Mouse (Mus musculus) MEL (cell line): ENCODE measurements at regions not wholly inside any gene's neighbourhood (a gene's known extent, or its start where the extent isn't known, plus 50 kb on each side); places are given as distances from the start of the nearest gene placed in this dataset.

ENCODE experiments used
- DNase-seq: peaks from one replicate; pipeline ENCODE4 v3.0.0; 2011; ENCODE audit warnings: low read depth, low spot score
- H3K27ac ChIP-seq: 2 replicates; pipeline ENCODE4 v1.5.1; 2012; ENCODE audit warnings: low read depth, mild to moderate bottlenecking, control low read depth, low read length, moderate library complexity; ENCODE audit not compliant: control insufficient read depth
- H3K27me3 ChIP-seq, 2 experiments: fragments of 150-350 bp in 1 of 2; sonication (generic) in 1 of 2; 2 replicates each; pipeline ENCODE4 v1.6.1; 2012; ENCODE audit warnings: low read length in 2 of 2, mild to moderate bottlenecking in 2 of 2, improper control_type of control experiment in 1 of 2, moderate library complexity in 1 of 2; ENCODE audit not compliant: insufficient read depth in 2 of 2, control insufficient read depth in 1 of 2
- H3K36me3 ChIP-seq, 2 experiments: 2 replicates each; pipeline ENCODE4 v1.6.1; 2012 to 2014; ENCODE audit warnings: low read length in 2 of 2, improper control_type of control experiment in 1 of 2, inconsistent platforms in 1 of 2, mild to moderate bottlenecking in 1 of 2; ENCODE audit not compliant: insufficient read depth in 2 of 2, control insufficient read depth in 1 of 2
- H3K4me1 ChIP-seq, 2 experiments: fragments of 150-350 bp in 1 of 2; sonication (generic) in 1 of 2; 2 replicates each; pipeline ENCODE4 v1.6.1; 2012; ENCODE audit warnings: low read length in 2 of 2, improper control_type of control experiment in 1 of 2, mild to moderate bottlenecking in 1 of 2; ENCODE audit not compliant: insufficient read depth in 2 of 2, control insufficient read depth in 1 of 2
- H3K4me3 ChIP-seq, 2 experiments: fragments of 150-350 bp in 1 of 2; sonication (generic) in 1 of 2; 2 replicates each; pipeline ENCODE4 v1.5.1; 2012; ENCODE audit warnings: low read depth in 2 of 2, low read length in 2 of 2, mild to moderate bottlenecking in 2 of 2, moderate library complexity in 2 of 2, control low read depth in 1 of 2, improper control_type of control experiment in 1 of 2; ENCODE audit not compliant: control insufficient read depth in 1 of 2, insufficient read depth in 1 of 2
- H3K79me2 ChIP-seq: 2 replicates; pipeline ENCODE4 v1.6.1; 2012; ENCODE audit warnings: mild to moderate bottlenecking, low read length, moderate library complexity; ENCODE audit not compliant: control insufficient read depth, poor library complexity, insufficient read depth
- H3K9ac ChIP-seq: 2 replicates; pipeline ENCODE4 v1.6.1; 2012; ENCODE audit warnings: low read depth, mild to moderate bottlenecking, control low read depth, low read length, moderate library complexity; ENCODE audit not compliant: control insufficient read depth, poor library complexity, severe bottlenecking
- H3K9me3 ChIP-seq: fragments of 150-350 bp; sonication (generic); replicated peaks from 2 replicates; pipeline ENCODE4 v1.6.1; 2012; ENCODE audit warnings: mild to moderate bottlenecking, low read length, improper control_type of control experiment, moderate library complexity; ENCODE audit not compliant: insufficient read depth
- BHLHE40 ChIP-seq: IDR thresholded peaks from 2 replicates; pipeline ENCODE4 v1.6.1; 2012; ENCODE audit warnings: low read depth, mild to moderate bottlenecking, inconsistent platforms, low read length, improper control_type of control experiment, borderline replicate concordance
- CHD2 ChIP-seq: IDR thresholded peaks from 2 replicates; pipeline ENCODE4 v1.6.1; 2011; ENCODE audit warnings: low read length, improper control_type of control experiment
- ETS1 ChIP-seq: IDR thresholded peaks from 2 replicates; pipeline ENCODE4 v1.6.1; 2012; ENCODE audit warnings: low read depth, mild to moderate bottlenecking, inconsistent platforms, low read length, improper control_type of control experiment, moderate library complexity
- GABPA ChIP-seq: IDR thresholded peaks from 2 replicates; pipeline ENCODE4 v1.6.1; 2012; ENCODE audit warnings: low read depth, mild to moderate bottlenecking, inconsistent platforms, low read length, improper control_type of control experiment, moderate library complexity
- MYB ChIP-seq: IDR thresholded peaks from 2 replicates; pipeline ENCODE4 v1.6.1; 2011; ENCODE audit warnings: mild to moderate bottlenecking, low read depth, low read length, improper control_type of control experiment
- POLR2AphosphoS2 ChIP-seq: IDR thresholded peaks from 2 replicates; pipeline ENCODE4 v1.6.1; 2011; ENCODE audit warnings: low read length, improper control_type of control experiment
- POLR2AphosphoS5 ChIP-seq: IDR thresholded peaks from 2 replicates; pipeline ENCODE4 v1.6.1; 2012; ENCODE audit warnings: low read depth, borderline replicate concordance, mild to moderate bottlenecking, inconsistent platforms, low read length, moderate library complexity, mixed read lengths
- RAD21 ChIP-seq: IDR thresholded peaks from 2 replicates; pipeline ENCODE4 v1.6.1; 2011; ENCODE audit warnings: mild to moderate bottlenecking, low read depth, low read length, improper control_type of control experiment
- RCOR1 ChIP-seq: IDR thresholded peaks from 2 replicates; pipeline ENCODE4 v1.6.1; 2012; ENCODE audit warnings: low read depth, mild to moderate bottlenecking, inconsistent platforms, low read length, improper control_type of control experiment
- TBP ChIP-seq: IDR thresholded peaks from 2 replicates; pipeline ENCODE4 v1.8.0; 2011; ENCODE audit warnings: low read depth, low read length, improper control_type of control experiment
- TCF12 ChIP-seq: IDR thresholded peaks from 2 replicates; pipeline ENCODE4 v1.6.1; 2014; ENCODE audit warnings: low read depth, mild to moderate bottlenecking, inconsistent platforms, low read length, improper control_type of control experiment, moderate library complexity
- UBTF ChIP-seq: IDR thresholded peaks from 2 replicates; pipeline ENCODE4 v1.6.1; 2012; ENCODE audit warnings: low read depth, mild to moderate bottlenecking, inconsistent platforms, low read length, improper control_type of control experiment, moderate library complexity, borderline replicate concordance; ENCODE audit not compliant: insufficient read depth
- USF2 ChIP-seq, 2 experiments: IDR thresholded peaks; 2 replicates each; pipeline ENCODE4 v1.6.1; 2011 to 2012; ENCODE audit warnings: improper control_type of control experiment in 2 of 2, low read length in 2 of 2, borderline replicate concordance in 1 of 2, inconsistent platforms in 1 of 2, low read depth in 1 of 2, mild to moderate bottlenecking in 1 of 2; ENCODE audit not compliant: insufficient read depth in 1 of 2
- ZKSCAN1 ChIP-seq: IDR thresholded peaks from 2 replicates; pipeline ENCODE4 v1.6.1; 2012; ENCODE audit warnings: low read depth, mild to moderate bottlenecking, inconsistent platforms, low read length, improper control_type of control experiment, moderate library complexity
- ZMIZ1 ChIP-seq: IDR thresholded peaks from 2 replicates; pipeline ENCODE4 v1.6.1; 2012; ENCODE audit warnings: low read depth, mild to moderate bottlenecking, inconsistent platforms, low read length, improper control_type of control experiment, moderate library complexity

- Histone ChIP-seq H3K9ac (no peak overlapping the region), H3K4me1 (no peaks in the 10 kb centered on the region), H3K36me3 (no peaks in the 10 kb centered on the region), H3K27ac (no peak overlapping the region), H3K9me3 (no peaks in the 10 kb centered on the region), H3K27me3 (no peaks in the 10 kb centered on the region), H3K79me2 (no peaks in the 10 kb centered on the region), H3K4me3 (no peak overlapping the region)
- TF ChIP-seq ZMIZ1 = no peak
- no peak for TF ChIP-seq UBTF
- DNase-seq = no peak
These were observed 312.7 kb downstream of the Bcl11a start for GRCm38 (mm10) chr11:24390578-24390977.

- TF ChIP-seq POLR2AphosphoS5 (no peak), USF2 (IDR thresholded peaks at IDR 0.05; ENCODE audit: borderline replicate concordance in 1 of 2, insufficient read depth in 1 of 2, low read depth in 1 of 2, low read length in 2 of 2) (no peak), ETS1 (no peak), TCF12 (no peak), RCOR1 (no peak), MYB (no peak)
- no peak overlapping the region for H3K27ac ChIP-seq
- no peak for DNase-seq
- no peaks in the 10 kb centered on the region for H3K27me3 ChIP-seq
- H3K79me2 ChIP-seq = no peaks in the 10 kb centered on the region
- H3K36me3 ChIP-seq = no peaks in the 10 kb centered on the region
- H3K4me1 ChIP-seq = no peaks in the 10 kb centered on the region
- no peak overlapping the region for H3K9ac ChIP-seq
- no peak overlapping the region for H3K4me3 ChIP-seq
- no peaks in the 10 kb centered on the region for H3K9me3 ChIP-seq
These were observed 313.5 kb downstream of the Bcl11a start for GRCm38 (mm10) chr11:24391385-24391784.

- TF ChIP-seq CHD2 (no peak), MYB (no peak), GABPA (no peak), POLR2AphosphoS2 (no peak), TBP (no peak), RAD21 (no peak), ZKSCAN1 (no peak), BHLHE40 (no peak), TCF12 (no peak)
- no peak overlapping the region for H3K9ac ChIP-seq
- no peaks in the 10 kb centered on the region for H3K4me1 ChIP-seq
- no peaks in the 10 kb centered on the region for H3K9me3 ChIP-seq
- H3K4me3 ChIP-seq = no peak overlapping the region
- no peaks in the 10 kb centered on the region for H3K79me2 ChIP-seq
- no peaks in the 10 kb centered on the region for H3K27me3 ChIP-seq
- no peak for DNase-seq
- H3K27ac ChIP-seq = no peak overlapping the region
- no peaks in the 10 kb centered on the region for H3K36me3 ChIP-seq
These were observed 317.6 kb downstream of the Bcl11a start for GRCm38 (mm10) chr11:24395478-24395877.
